Mouse (Mus musculus) hindbrain, embryonic 16.5 days (tissue): Measurements from ENCODE around the gene Adam1a. TPM values are rescaled to one million over a fixed set of nuclear protein-coding genes. Genes with fewer than 3 reads are reported as not detected.
"Not testable (repeated sequence)": the region's sequence is repeated elsewhere in the genome, so short reads cannot be mapped to it uniquely, and the experiment has no call there.

Source experiments
- ATAC-seq: fragments of 200-750 bp; cut with Nextera tagmentation; 2 replicates; pipeline ENCODE4 v1.8.0; 2017; ENCODE audit warnings: moderate TSS enrichment, moderate library complexity
- H3K27ac ChIP-seq: fragments of 300-500 bp; sonication (generic); 2 replicates; pipeline ENCODE4 v1.5.1; 2014; ENCODE audit warnings: low read depth, mild to moderate bottlenecking, control low read depth, low read length, moderate library complexity
- H3K27me3 ChIP-seq: fragments of 300-500 bp; sonication (generic); replicated peaks from 2 replicates; pipeline ENCODE4 v1.6.1; 2014; ENCODE audit warnings: low read length; ENCODE audit not compliant: control insufficient read depth, insufficient read depth
- H3K36me3 ChIP-seq: fragments of 300-500 bp; sonication (generic); 2 replicates; pipeline ENCODE4 v1.6.1; 2014; ENCODE audit warnings: mild to moderate bottlenecking, low read length, moderate library complexity, mixed read lengths; ENCODE audit not compliant: control insufficient read depth, insufficient read depth
- H3K4me1 ChIP-seq: fragments of 300-500 bp; sonication (generic); 2 replicates; pipeline ENCODE4 v1.6.1; 2014; ENCODE audit warnings: low read depth, low read length; ENCODE audit not compliant: control insufficient read depth, insufficient read depth
- H3K4me2 ChIP-seq: fragments of 300-500 bp; sonication (generic); 2 replicates; pipeline ENCODE4 v1.6.1; 2014; ENCODE audit warnings: mild to moderate bottlenecking, low read length, control low read depth, moderate library complexity
- H3K4me3 ChIP-seq: fragments of 300-500 bp; sonication (generic); 2 replicates; pipeline ENCODE4 v1.5.1; 2014; ENCODE audit warnings: mild to moderate bottlenecking, low read length, control low read depth, moderate library complexity
- H3K9ac ChIP-seq: fragments of 300-500 bp; sonication (generic); 2 replicates; pipeline ENCODE4 v1.6.1; 2014; ENCODE audit warnings: low read depth, mild to moderate bottlenecking, control low read depth, low read length, moderate library complexity
- H3K9me3 ChIP-seq: fragments of 300-500 bp; sonication (generic); 2 replicates; pipeline ENCODE4 v1.6.1; 2014; ENCODE audit warnings: mild to moderate bottlenecking, low read length, moderate library complexity; ENCODE audit not compliant: control insufficient read depth
- WGBS: fragments of 180-500 bp; shearing (Covaris S2); extraction: QIAGEN DNeasy Blood & Tissue Kit; methylation state at CpG from one replicate; pipeline ENCODE4 v1.1.7; 2014; 5-methylcytosine and 5-hydroxymethylcytosine counted together
- polyA plus RNA-seq: library from polyadenylated mRNA; unstranded; fragments of >200 nt; fragmentation: Nextera tagmentation; extraction: Ambion mirVana; gene quantifications from 2 replicates; pipeline ENCODE4 v1.2.1, GENCODE M21; 2015

The Adam1a gene
- polyA plus RNA-seq, 1 experiment from 2014 or later, result 3.1 TPM

- H3K36me3 ChIP-seq, result peaks cover 12% of the 10 kb centered on the region
- not testable (repeated sequence) for H3K4me3 ChIP-seq, H3K4me1 ChIP-seq, H3K9ac ChIP-seq, ATAC-seq, H3K4me2 ChIP-seq, H3K27ac ChIP-seq, H3K9me3 ChIP-seq, H3K27me3 ChIP-seq
- 96% methylated on average over 11 of the region's 17 CpGs for WGBS
Measured at GRCm38 (mm10) chr5:121519758-121520157, 25.5 kb downstream of the Adam1a start.

DNA sequence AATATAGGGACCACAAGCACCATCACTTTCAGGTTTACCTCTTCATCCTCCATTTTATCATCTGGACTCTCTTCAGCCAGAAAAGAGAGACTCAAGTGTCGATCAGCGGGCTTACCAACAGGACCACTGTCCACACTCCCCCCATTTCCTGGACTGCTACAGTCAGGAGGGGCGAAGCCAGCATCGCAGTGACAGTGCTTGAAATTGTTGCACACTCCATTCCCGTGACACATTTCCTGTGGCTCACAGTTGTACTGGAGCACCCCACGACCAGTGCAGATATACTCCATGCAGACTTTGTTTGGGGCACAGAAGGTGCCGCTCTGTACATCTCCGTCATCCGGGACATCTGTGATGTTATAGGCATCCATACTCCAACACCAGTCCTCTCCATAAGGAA, 26.3 kb downstream of the Adam1a start:
- Histone ChIP-seq H3K27ac (no peak overlapping the region), H3K4me2 (no peak overlapping the region), H3K4me3 (no peak overlapping the region), H3K9me3 (no peaks in the 10 kb centered on the region), H3K27me3 (no peaks in the 10 kb centered on the region), H3K36me3 (peaks cover 12% of the 10 kb centered on the region), H3K4me1 (no peaks in the 10 kb centered on the region), H3K9ac (no peak overlapping the region)
- 94% methylated on average over 9 of the region's 9 CpGs for WGBS
- ATAC-seq, result no peak

DNA sequence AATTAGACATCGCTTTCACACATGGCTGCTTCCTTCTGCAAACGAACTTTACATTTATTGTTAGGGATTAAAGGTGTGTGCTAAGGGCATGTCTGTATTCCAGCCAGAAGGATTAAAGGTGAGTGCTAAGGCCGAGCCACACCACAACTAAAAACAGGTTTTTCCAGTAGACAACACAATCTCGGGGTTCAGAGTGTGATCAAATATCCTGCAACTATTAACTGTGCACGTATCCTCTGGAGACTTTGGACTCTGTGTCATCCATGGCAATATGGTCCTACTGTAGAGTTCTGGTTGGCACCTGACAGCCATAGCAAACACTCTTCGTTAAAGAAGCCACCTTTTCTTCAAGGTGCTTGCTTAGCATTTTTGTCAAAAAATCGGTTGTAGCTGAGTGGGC, 35.3 kb downstream of the Adam1a start:
- Histone ChIP-seq H3K9me3 (no peaks in the 10 kb centered on the region), H3K27ac (no peak overlapping the region), H3K4me3 (no peak overlapping the region), H3K36me3 (no peaks in the 10 kb centered on the region), H3K4me2 (no peak overlapping the region), H3K27me3 (no peaks in the 10 kb centered on the region), H3K9ac (no peak overlapping the region), H3K4me1 (no peaks in the 10 kb centered on the region)
- 83% methylated on average over 7 of the region's 7 CpGs for WGBS
- ATAC-seq, result no peak

- Histone ChIP-seq H3K27me3 (no peaks in the 10 kb centered on the region), H3K27ac (no peak overlapping the region), H3K9me3 (no peaks in the 10 kb centered on the region), H3K36me3 (no peaks in the 10 kb centered on the region), H3K4me3 (no peak overlapping the region), H3K4me1 (no peaks in the 10 kb centered on the region), H3K4me2 (no peak overlapping the region), H3K9ac (no peak overlapping the region)
- WGBS, result 98% methylated on average over 1 of the region's 1 CpGs
- no peak for ATAC-seq
Measured at GRCm38 (mm10) chr5:121506846-121507245, 38.4 kb downstream of the Adam1a start.

GRCm38 (mm10) chr5:121503231-121503630, 42.1 kb downstream of the Adam1a start, which contains the start of gene Adam1b:
Gene Adam1b (minus strand): TSS chr5:121503435.
- Histone ChIP-seq H3K9me3 (no peaks in the 10 kb centered on the region), H3K36me3 (no peaks in the 10 kb centered on the region), H3K9ac (no peak within 1 kb of the TSS), H3K4me1 (no peaks in the 10 kb centered on the region), H3K4me3 (no peak within 1 kb of the TSS), H3K4me2 (no peak within 1 kb of the TSS), H3K27ac (no peak within 1 kb of the TSS), H3K27me3 (no peaks in the 10 kb centered on the region)
- ATAC-seq, result no peak
- 84% methylated on average over 3 of the region's 3 CpGs for WGBS

GRCm38 (mm10) chr5:121501424-121501996, 43.8 kb downstream of the Adam1a start:
- not testable (repeated sequence) for H3K27ac ChIP-seq, ATAC-seq, H3K9ac ChIP-seq, H3K4me2 ChIP-seq, H3K9me3 ChIP-seq, H3K36me3 ChIP-seq, H3K4me3 ChIP-seq, H3K4me1 ChIP-seq, H3K27me3 ChIP-seq
- WGBS, result 82% methylated on average over 10 of the region's 17 CpGs

DNA sequence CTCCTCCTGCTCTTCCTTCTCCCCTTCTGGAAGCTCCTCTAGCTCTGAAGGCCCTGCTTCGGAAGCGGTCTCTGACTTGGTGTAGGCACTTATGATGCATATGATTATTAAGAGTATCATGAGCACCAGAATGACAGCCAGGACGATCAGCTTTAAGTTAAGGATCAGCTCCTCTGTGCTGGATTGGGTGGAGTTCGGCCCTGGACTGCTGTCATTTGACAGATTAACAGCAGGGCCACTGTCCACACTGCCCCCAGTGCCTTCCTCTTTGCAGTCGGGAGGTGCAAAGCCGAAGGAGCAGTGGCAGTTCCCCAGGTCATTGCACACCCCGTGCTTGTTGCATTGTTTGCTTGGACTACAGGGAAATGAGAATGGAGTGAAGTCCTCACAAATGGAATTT, 44.6 kb downstream of the Adam1a start:
- 69% methylated on average over 7 of the region's 7 CpGs for WGBS
- Histone ChIP-seq H3K9ac (no peak overlapping the region), H3K9me3 (no peaks in the 10 kb centered on the region), H3K4me3 (no peak overlapping the region), H3K36me3 (no peaks in the 10 kb centered on the region), H3K4me2 (no peak overlapping the region), H3K27me3 (no peaks in the 10 kb centered on the region), H3K27ac (no peak overlapping the region), H3K4me1 (no peaks in the 10 kb centered on the region)
- ATAC-seq, result no peak

GRCm38 (mm10) chr5:121493305-121493704, 52.0 kb downstream of the Adam1a start:
- H3K27me3 ChIP-seq, result no peaks in the 10 kb centered on the region
- H3K4me3 ChIP-seq, result no peak overlapping the region
- no peaks in the 10 kb centered on the region for H3K4me1 ChIP-seq
- no peak for ATAC-seq
- H3K9me3 ChIP-seq, result no peaks in the 10 kb centered on the region
- 75% methylated on average over 8 of the region's 8 CpGs for WGBS
- no peak overlapping the region for H3K4me2 ChIP-seq
- no peaks in the 10 kb centered on the region for H3K36me3 ChIP-seq
- H3K27ac ChIP-seq, result no peak overlapping the region
- H3K9ac ChIP-seq, result no peak overlapping the region

DNA sequence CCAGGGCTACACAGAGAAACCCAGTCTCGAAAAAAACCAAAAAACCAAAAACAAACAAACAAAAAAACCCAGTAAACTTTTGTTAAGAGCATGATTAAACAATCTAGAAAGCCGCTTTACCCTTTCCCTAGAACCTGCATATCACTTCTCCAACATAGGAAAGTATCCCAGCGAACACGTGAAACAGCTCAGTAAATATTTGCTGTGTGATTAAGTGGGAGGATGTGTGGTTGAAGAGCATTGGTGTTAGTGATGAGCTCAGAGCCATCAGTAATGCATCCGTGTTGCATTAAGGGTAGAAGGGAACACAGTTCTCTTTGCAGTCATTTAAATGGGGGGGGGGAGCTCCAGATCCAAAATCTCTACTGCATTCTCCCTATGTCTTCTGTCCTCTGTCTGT, 60.5 kb downstream of the Adam1a start:
- Histone ChIP-seq H3K4me1 (no peaks in the 10 kb centered on the region), H3K27ac (no peak overlapping the region), H3K4me3 (no peak overlapping the region), H3K36me3 (no peaks in the 10 kb centered on the region), H3K27me3 (no peaks in the 10 kb centered on the region), H3K4me2 (no peak overlapping the region), H3K9ac (no peak overlapping the region), H3K9me3 (no peaks in the 10 kb centered on the region)
- ATAC-seq, result no peak
- WGBS, result 85% methylated on average over 5 of the region's 5 CpGs

GRCm38 (mm10) chr5:121477680-121478079, 67.6 kb downstream of the Adam1a start:
- H3K9me3 ChIP-seq, result no peaks in the 10 kb centered on the region
- H3K4me3 ChIP-seq, result no peak overlapping the region
- H3K4me1 ChIP-seq, result no peaks in the 10 kb centered on the region
- WGBS, result 32% methylated on average over 3 of the region's 3 CpGs
- H3K9ac ChIP-seq, result no peak overlapping the region
- no peak overlapping the region for H3K4me2 ChIP-seq
- H3K36me3 ChIP-seq, result no peaks in the 10 kb centered on the region
- ATAC-seq, result no peak
- H3K27me3 ChIP-seq, result no peaks in the 10 kb centered on the region
- no peak overlapping the region for H3K27ac ChIP-seq
